Mouse (Mus musculus) erythroid progenitor cell, adult 5-6 weeks (primary cell): ENCODE results near the gene Tnfsf18. TPM values are rescaled to one million over a fixed set of nuclear protein-coding genes. Genes with fewer than 3 reads are reported as not detected.

Experiments
- ATAC-seq: replicated peaks from 2 replicates; pipeline ENCODE4 v1.8.0; 2016; ENCODE audit warnings: moderate number of reproducible peaks, mild to moderate bottlenecking, moderate TSS enrichment, inconsistent platforms; ENCODE audit not compliant: poor library complexity, low FRiP score, severe bottlenecking
- total RNA-seq, 2 experiments: library from RNA; stranded (forward) in 1 of 2; stranded (reverse) in 1 of 2; fragments of 150-400 nt in 1 of 2; fragments of 186-747, 209-891 nt in 1 of 2; gene quantifications; 2 replicates each; pipeline versions ENCODE4 v1.2.3 to v1.2.4; 2015 to 2017; ENCODE audit warnings: low replicate concordance in 2 of 2

Gene Tnfsf18
- not detected in 2 replicates for total RNA-seq (2015; ENCODE audit: low replicate concordance)
- total RNA-seq (2017; ENCODE audit: low replicate concordance): 0.13 TPM in 1 of 2 replicates, not detected in the other

GRCm38 (mm10) chr1:161494343-161494742 is at the start of gene Tnfsf18:
Gene Tnfsf18 (plus strand): TSS chr1:161494655.
- no peak for ATAC-seq

GRCm38 (mm10) chr1:161444858-161445257 is 49.6 kb upstream of the Tnfsf18 start:
- no peak for ATAC-seq

- no peak for ATAC-seq
Observed at GRCm38 (mm10) chr1:161451683-161452245, 42.7 kb upstream of the Tnfsf18 start.

- no peak for ATAC-seq
Observed at GRCm38 (mm10) chr1:161452250-161452649, 42.2 kb upstream of the Tnfsf18 start.

GRCm38 (mm10) chr1:161463388-161464085 is 30.9 kb upstream of the Tnfsf18 start:
- ATAC-seq: no peak

GRCm38 (mm10) chr1:161477221-161477620 is 17.2 kb upstream of the Tnfsf18 start:
- no peak for ATAC-seq

- ATAC-seq: no peak
Observed at GRCm38 (mm10) chr1:161479854-161480253, 14.6 kb upstream of the Tnfsf18 start.

GRCm38 (mm10) chr1:161482211-161482610 is 12.2 kb upstream of the Tnfsf18 start:
- no peak for ATAC-seq

GRCm38 (mm10) chr1:161487069-161487468 is 7.4 kb upstream of the Tnfsf18 start:
- ATAC-seq: no peak

- ATAC-seq: no peak
Observed at GRCm38 (mm10) chr1:161491766-161492165, 2.7 kb upstream of the Tnfsf18 start.

GRCm38 (mm10) chr1:161496866-161497645 is 2.6 kb downstream of the Tnfsf18 start:
- ATAC-seq: no peak

- no peak for ATAC-seq
Observed at GRCm38 (mm10) chr1:161500114-161500810, 5.8 kb downstream of the Tnfsf18 start.

GRCm38 (mm10) chr1:161500811-161501146 is 6.3 kb downstream of the Tnfsf18 start:
- no peak for ATAC-seq

- no peak for ATAC-seq
Observed at GRCm38 (mm10) chr1:161506317-161506716, 11.9 kb downstream of the Tnfsf18 start.

- no peak for ATAC-seq
Observed at GRCm38 (mm10) chr1:161507623-161508047, 13.2 kb downstream of the Tnfsf18 start.

GRCm38 (mm10) chr1:161517355-161517754 is 22.9 kb downstream of the Tnfsf18 start:
- ATAC-seq: no peak

GRCm38 (mm10) chr1:161520223-161520622 is 25.8 kb downstream of the Tnfsf18 start:
- ATAC-seq: no peak

- no peak for ATAC-seq
Observed at GRCm38 (mm10) chr1:161528173-161528572, 33.7 kb downstream of the Tnfsf18 start.

GRCm38 (mm10) chr1:161550596-161551095 is 56.2 kb downstream of the Tnfsf18 start:
- no peak for ATAC-seq

- ATAC-seq: no peak
Observed at GRCm38 (mm10) chr1:161552098-161552497, 57.6 kb downstream of the Tnfsf18 start.
